Mouse (Mus musculus) neutrophil, adult 5-6 weeks (primary cell): ENCODE measurements around the gene Tmem100. TPM values are rescaled to one million over a fixed set of nuclear protein-coding genes. Genes with fewer than 3 reads are reported as not detected.

Experiments used
- total RNA-seq: library from RNA; stranded (forward); fragments of 200-1000 nt; gene quantifications from 2 replicates; pipeline ENCODE4 v1.2.3, GENCODE M21; 2017

Gene Tmem100
- total RNA-seq, 1 experiment from 2014 or later = 0.70 TPM

Other genes with a start within 250 kb of the Tmem100 start
- gene Pctp, start 27.5 kb upstream of the Tmem100 start, total RNA-seq = 13.0 and 15.1 TPM in 2 replicates
- gene Gm45716, start 157.3 kb downstream of the Tmem100 start, total RNA-seq = 4.4 and 6.4 TPM in 2 replicates
- 30.1 and 37.8 TPM in 2 replicates for gene Mmd, start 219.1 kb downstream of the Tmem100 start, total RNA-seq